Mouse (Mus musculus) adrenal gland, postnatal 25 days (tissue): Measurements from ENCODE around the gene Rab5b. TPM values are rescaled to one million over a fixed set of nuclear protein-coding genes. Genes with fewer than 3 reads are reported as not detected.
"Not testable (repeated sequence)": the region's sequence is repeated elsewhere in the genome, so short reads cannot be mapped to it uniquely, and the experiment has no call there.

Experiments used
- DNase-seq: peaks from one replicate; pipeline ENCODE4 v3.0.0; 2021; ENCODE audit warnings: mixed read lengths
- long read RNA-seq: library from polyadenylated mRNA; stranded (forward); transcript quantifications from one replicate; pipeline ENCODE4 v2.0.0, GENCODE M21; 2021
- total RNA-seq: library from RNA; stranded (reverse); gene quantifications from 2 replicates; pipeline ENCODE4 v1.2.3, GENCODE M21; 2021

Gene Rab5b
- total RNA-seq: 106 and 124 TPM in 2 replicates
- long read RNA-seq, transcript Rab5b-202 (4 exons, 1,629 nt): major isoform, 8 of 23 reads
- long read RNA-seq, partial matches to known transcripts: 0 of 23 reads
- long read RNA-seq, other reads (novel, unspliced or antisense): 11 of 23 reads

DNA sequence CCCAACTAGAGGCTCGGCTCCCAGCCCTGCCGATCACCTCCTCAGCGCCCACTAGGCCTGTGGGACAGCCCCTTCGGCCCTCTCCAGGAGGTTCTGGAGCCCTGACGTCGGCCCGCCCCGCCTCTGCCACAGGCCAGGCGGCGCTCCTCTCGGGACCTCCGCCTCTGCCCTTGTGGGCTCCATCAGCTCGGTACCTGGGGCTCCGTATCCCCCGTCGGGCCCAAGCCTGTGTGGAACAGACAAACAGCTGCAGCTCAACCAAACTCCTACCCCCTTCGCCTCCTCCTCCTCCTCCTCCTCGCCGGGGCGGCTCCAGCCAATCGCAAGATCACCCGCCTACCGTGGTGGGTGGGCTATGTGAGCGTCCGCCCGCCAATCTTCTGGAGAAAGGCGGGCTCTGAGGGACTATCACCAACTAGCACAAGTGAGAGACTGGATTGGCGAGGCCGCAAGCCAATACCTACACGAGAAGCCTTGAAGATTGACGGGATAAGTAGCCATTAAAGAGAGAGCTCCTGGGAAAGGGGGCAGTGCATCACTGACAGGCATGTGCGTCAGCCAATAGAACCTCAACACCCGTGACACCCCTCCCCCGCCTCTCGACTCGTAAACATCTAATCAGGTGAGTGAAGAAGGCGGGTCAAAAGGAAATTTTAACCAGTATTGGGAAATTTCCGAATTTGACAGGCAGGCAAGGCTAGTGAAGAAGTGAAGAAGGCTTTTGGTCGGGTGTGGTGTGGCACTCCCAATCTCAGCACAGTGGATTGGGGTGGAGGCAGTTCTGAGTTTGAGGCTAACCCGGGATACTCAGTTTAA, at the start of gene Rab5b:
TSS of gene Rab5b (minus strand) at position 273 of the 816 bp plus-strand sequence.
- DNase-seq: peak; percentile 96

DNA sequence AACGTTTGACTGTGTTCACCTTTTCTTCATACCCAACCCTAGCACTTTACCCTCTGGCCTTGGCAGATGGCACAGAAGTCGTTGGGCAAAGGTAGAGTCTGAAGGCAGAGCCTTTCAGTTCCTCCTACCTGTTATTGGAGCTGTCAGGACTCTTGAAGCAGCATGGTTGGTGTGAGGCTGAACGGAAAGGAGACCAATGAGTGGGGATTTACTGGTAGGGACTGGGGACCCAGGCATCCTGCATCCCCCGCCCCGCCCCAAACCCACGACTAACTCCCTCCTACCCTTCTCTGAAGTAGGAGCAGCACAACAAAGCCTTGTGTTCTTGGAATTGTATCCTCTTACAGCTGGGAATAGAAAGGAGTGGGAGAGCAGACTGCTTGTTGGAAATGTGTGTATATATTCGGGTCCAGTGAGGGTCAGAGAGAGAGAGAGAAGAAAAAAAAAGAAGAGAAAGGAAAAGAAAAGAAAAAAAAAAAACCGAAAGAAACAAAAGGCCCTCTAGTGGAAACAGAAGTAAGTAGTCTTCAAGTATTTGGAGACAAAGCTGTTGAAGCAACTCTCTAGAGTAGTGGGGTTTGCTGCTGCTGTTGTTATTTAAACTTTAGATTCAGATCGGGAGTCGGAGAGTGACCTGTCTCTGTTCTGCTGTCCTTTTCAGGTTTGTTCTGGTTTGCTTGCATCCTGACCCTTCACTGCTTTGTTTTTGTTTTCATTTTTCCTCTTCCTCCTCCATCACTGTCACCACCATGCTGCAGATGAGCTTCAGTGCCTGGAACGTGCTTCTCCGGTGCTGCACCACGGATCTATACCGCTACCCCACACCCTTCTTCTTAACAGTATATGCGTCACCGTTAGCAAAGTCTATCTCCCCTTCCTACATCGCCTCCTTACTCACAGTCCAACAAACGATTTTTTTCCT, 48.9 kb upstream of the Rab5b start, which contains the start of gene Dgka:
TSS of gene Dgka (minus strand) at position 176 of the 922 bp plus-strand sequence.
- no peak for DNase-seq

DNA sequence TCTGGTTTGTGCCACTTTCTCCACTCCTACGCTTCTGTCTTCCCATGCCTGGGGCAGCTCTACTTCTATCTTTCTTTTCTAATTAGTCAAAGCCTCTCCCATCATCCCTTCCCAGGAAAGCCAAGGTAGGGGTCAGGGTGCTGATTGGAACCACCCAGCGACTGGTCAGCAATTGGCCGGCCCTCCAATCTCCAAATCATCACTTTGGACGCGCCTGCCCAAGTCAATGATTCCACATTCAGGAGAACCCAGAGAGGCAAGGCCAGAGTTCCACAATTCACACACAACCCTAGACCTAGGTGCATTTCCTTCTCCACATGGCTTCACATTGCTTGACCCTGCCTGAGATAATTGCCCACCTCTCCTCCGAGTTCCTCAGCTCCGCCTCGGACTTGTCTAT, 48.1 kb upstream of the Rab5b start:
- DNase-seq: no peak

DNA sequence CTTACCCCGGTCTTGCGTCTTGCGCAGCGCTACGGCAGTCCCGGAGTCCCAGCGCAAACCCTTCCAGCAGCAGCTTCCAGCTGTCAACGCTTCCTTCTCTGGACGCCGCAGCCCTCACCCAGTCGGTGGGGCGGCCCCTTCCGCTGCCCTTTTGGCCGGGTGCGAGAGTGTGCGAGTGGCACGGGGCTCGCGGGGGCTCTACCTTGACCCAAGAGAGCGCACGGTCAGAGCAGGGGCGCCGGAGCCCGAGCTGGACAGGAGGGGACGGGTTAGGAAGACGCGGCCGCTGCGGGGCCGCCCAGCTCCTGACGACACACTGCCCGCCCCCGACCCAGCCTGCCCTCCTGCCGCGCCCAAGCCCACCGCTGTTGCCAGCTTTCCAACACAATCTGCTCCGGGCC, 47.7 kb upstream of the Rab5b start:
- DNase-seq: peak; percentile 63

DNA sequence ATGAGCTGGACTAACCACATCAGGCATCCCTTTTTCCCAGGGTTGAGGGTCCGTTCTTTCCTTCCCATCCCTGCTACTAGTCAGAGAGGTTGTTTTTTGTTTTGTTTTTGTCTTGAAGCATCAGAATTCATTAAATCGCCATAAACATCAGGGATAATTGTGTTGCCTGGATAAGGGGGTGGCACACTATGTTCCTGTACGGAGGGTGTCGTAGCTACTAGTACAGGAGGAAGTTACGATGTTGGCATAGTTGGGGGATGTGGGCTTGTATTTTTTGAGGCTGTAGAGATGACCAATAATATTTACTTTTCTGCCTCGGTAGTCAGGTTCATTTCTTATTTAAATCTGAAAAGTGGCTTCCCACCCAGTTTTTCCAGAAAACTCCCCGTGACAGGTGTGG, 47.2 kb upstream of the Rab5b start:
- DNase-seq: no peak

DNA sequence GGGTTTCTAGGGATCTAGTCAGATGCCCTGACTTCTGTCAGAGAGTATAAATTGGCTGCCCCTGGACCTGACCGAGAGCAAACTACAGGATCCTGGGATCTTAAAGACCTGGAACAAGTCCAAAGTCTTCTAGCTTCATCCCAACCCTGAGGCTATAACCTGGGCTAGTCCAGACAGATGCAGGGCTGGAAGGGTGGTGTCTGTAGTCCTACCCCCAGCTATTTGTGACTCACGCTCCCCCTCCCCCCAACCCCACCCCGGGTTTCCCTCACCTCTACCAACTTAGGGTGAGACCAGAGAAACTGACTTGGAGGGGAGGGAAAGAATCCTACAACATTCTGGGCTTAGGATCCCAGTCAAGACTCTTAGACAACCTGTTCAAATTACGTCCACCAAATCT, 46.6 kb upstream of the Rab5b start:
- no peak for DNase-seq

DNA sequence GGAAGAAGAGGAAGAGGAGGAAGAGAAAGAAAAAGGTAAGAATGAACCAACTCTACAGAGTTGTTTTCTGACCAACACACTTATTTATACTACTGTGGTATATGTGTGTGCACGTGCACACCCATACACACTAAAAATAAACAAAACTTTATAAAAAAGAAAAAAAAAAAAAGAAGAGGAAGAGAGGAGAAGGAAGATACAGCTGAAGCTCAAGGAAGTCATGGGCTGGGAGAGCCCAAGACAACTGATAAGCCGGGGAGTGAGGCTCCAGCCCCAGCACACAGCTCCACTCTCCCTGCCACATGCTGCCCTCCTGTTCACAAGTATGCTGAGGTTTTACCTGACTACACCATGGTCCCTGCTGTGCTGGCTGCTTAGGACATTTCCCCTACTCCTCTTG, 44.2 kb upstream of the Rab5b start:
- DNase-seq: no peak

DNA sequence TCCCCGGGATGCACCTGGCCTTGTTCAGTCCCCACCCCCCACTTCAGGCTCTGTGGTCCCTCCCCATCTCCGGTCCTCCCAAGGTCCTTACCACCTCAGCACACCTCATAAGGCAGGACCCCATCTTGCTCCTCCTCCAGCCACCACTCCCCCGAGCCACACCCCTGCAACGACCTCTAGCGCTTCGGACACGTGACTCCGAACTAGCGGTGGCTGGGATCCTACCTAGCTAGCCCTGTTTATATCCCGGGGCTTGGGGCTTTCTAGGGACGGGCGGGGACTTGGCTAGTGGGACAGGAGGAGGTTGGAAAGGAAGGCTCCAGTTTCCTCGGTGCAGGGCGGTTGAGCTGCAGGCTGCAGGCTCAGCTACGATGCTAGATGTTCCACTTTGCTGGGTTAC, 41.4 kb upstream of the Rab5b start:
- DNase-seq: peak; percentile 53

DNA sequence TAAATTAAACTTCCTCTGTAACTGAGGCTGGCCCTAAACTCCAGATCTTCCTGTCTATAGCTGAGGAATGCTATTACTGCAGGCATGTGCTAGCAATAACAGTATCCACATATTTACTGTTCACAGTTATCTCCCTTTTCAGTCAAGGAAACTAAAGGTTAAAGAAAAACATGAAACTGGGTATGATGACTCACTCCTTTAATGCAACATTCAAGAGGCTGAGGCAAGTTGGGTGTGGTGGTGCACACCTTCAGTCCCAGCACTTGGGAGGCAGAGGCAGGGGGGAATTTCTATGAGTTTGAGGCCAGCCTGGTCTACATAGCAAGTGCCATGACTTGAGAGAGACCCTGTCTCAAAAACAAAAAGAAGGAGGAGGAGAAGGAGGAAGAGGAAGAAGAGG, 35.9 kb upstream of the Rab5b start:
- no peak for DNase-seq

DNA sequence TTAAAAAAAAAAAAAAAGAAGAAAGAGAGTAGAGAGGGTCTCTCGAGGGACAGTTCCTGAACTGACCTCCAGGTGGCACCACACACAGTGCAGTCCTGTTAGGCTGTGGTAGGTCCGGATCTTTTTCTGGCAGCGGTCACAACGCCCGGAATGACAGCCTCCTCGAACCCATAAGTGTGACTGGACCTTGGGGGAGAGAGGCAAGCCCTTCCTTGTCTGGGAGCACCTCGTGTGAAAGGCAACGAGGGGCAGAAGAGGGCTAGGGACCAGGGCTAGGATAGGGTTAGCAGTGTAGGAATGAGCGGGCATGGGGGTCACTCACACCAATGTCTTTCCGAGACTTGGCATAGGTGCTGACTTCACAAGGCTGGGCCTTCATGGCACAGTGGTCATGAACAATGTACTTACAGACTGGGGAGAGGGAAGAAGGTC, 35.0 kb upstream of the Rab5b start:
- peak; percentile 75 for DNase-seq

DNA sequence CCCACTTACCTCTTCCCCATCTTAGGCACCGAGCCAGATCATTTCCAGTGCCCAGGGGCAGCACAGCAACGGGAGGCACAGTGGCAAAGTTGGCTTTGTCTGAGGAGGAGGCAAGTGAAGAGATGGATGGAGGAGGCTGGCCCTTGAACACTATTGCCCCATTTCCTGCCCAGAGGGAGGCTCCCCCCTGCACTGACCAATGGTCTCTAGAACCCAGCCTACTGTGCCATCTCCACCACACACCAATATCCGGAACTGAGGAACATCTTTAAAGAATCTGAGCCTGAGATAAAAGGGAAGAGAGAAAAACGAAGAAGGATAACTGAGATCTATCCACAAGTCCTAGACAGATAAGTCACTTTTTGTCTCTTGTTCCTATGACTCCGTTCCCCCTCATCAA, 32.0 kb upstream of the Rab5b start:
- DNase-seq: no peak

DNA sequence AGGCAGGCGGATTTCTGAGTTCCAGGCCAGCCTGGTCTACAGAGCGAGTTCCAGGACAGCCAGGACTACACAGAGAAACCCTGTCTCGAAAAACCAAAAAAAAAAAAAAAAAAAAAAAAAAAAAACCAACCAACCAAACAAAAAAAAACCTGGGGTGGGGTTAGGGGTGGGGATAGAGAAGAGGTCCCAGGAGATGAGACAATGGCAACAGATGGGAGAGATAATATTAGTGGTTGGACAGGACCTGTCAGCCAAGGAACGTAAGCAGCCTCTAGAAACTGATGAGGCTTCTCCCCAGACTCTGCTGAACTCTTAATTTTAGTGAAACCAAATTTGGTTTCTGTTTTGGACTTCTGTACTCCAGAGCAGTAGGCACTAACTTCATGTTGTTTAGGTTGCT, 29.4 kb upstream of the Rab5b start:
- DNase-seq: not testable (repeated sequence)

DNA sequence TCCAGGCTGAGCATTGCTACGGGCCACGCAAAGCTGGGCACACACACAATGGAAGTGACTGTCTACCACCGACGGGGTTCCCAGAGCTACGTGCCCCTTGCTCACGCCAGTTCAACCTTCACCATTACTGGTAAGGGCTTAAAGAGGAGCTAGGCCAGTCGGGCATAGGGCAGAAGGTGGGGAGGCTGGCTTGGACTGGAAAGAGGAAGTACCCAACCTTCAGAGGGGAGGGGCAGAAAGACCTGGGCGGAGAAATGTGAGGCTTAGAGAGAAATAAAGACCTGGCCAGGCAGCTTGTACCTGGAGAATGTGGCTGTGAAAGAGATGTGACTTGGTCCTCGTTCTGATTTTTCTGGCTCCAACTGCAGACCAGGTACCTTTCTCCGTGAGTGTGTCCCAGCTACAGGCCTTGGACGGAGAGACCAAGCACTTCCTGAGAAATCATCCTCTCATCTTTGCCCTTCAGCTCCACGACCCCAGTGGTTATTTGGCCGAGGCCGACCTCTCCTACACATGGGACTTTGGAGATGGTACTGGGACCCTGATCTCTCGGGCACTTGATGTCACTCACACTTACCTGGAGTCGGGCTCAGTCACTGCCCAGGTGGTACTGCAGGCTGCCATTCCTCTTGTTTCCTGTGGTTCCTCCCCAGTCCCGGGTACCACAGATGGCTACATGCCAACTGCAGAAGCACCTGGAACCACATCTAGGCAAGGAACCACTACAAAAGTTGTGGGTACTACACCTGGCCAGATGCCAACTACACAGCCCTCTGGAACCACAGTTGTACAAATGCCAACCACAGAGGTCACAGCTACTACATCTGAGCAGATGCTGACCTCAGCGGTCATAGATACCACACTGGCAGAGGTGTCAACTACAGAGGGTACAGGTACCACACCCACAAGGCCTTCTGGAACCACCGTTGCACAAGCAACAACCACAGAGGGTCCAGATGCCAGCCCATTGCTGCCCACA, 19.8 kb upstream of the Rab5b start:
- no peak for DNase-seq

DNA sequence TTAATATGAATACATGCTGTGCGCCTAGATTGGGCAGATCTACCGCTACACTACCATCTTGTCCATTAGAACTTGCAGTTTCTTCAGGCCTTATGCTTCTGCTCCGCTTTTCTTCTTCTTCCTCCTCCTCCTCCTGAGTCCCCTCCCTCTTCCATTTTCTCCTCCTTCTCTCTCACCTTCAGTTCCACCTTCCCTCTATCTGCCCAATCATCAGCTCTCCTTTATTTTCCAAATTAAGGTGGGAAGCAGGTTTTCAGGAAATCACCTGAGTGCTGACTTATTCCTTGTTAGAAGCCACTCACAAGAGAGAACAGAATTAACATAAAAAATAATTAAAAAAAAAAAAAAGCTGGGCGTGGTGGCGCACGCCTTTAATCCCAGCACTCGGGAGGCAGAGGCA, 15.3 kb upstream of the Rab5b start:
- DNase-seq: not testable (repeated sequence)

DNA sequence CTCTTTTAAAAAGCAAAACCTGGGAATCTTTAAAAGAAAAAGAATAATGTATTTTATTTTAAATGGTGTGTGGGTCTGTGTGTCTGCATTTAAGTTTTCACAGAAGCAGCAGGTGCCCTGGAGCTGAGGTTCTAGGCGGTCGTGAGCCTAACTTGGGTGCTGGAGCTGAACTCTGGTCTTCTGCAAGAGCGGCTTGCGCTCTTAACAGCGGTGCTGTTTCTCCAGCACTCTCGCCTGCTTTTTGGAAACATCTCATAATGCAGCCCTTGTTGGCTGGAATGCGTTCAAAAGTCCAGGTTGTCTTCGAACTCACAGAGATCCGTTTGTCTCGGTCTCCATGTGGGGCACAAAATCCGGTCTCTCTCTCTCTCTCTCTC, 9.2 kb upstream of the Rab5b start:
- DNase-seq: no peak

DNA sequence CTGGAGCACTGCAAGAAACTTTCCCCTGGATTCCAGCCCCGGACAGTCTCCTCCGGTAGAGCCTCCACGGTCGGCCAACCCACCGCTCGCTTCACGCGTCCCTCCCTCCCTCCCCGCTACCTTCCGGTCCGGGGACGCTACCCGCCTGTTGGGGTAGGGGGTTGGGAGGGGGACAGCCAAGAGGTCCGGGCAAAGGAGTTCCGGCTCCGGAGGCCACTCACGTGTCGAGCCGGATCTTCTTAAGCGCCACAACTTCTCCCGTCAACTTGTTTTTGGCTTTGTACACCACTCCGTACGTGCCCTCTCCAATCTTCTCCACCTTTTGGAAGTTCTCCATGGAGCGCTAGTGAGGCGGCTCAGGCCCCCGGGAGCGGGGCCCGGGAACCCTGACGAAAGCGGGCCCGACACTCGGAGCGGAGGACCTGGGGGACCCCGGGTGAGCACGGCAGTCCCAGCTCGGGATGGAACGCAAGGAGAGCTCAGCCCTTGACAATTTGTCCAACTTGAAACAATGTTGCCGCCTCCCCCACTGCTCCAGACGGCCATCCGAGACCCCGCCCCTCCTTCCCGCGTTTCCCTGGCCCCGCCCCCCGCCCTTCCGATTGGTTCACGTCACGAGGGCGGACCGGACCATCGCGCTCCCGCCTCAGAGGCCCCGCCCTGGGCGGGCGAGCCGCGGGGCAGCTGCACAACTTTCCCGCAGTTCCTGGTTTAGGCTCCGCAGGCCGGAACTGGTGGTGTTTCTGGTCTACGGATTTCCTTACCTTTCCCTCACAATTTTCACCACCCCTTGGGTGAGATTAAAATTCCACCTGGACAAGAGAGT, 8.6 kb upstream of the Rab5b start, which contains the start of gene Cdk2:
TSS of gene Cdk2 (minus strand) at position 541 of the 826 bp plus-strand sequence.
- DNase-seq: peak; percentile 93

DNA sequence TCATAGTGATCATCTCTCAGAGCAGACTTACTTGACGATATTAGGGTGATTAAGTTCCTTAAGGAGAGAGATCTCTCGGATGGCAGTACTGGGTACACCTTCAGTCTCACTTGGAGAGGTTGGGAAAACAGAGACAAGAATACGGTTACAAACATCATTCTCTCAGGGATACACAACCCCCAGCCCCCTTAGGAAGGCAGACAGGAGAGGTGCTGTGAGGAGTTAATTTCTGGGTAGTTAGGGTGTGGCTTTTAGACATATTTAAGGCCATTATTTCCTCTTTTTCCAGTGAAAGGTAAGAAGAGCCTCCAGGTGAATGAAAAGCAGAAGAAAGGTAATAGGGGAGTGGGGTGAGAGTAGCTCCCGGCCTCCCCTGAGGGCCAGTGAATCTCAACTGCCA, 7.8 kb upstream of the Rab5b start, which contains the start of gene Pmel:
TSS of gene Pmel (plus strand) at position 301 of the 400 bp plus-strand sequence.
- no peak for DNase-seq

DNA sequence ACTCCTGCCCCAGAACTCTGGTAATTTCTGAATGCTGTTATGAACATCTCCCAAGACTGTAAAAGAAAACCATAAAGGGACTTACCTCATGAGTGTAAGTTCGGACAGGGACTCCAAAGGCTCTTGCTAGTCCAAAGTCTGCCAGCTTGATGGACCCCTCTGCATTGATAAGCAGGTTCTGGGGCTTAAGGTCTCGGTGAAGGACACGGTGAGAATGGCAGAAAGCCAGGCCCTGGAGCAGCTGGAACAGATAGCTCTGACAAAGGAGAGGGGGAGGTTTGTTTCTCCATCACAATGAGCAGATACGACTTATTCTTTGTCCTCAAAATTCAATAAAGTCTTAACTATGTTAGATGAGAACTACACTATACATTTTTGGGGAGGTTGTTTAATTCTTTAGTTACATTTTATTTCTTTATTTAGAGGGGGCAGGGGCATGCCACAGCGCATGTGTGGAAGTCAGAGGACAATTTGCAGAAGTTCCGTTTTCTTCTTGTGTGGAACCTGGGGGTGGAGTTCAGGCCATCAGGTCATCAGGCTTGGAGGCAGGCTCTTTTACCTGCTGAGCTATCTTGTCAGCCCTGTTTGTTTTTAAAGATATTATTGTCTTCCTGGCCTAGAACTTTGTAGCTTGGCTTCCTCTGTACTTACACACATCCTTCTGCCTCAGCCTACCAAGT, 6.4 kb upstream of the Rab5b start:
- DNase-seq: no peak

DNA sequence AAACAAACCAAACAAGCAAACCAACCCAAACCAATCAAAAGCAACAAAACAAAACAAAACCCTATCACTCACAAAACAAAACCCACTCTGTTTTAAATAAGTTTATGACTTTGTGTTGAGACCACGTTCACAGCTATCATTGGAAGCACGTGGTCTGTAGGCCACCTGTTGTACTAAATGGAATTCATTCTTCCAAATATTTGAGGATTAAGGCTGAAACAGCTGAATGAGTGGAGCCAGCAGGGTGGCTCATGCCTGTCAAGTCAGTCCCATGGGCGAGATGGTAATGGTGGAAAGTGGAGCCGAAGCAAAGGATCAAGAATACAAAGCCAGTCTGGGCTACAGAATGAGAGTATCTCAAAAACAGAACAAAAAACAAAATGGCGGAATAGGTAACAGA, 4.6 kb upstream of the Rab5b start:
- DNase-seq: no peak

DNA sequence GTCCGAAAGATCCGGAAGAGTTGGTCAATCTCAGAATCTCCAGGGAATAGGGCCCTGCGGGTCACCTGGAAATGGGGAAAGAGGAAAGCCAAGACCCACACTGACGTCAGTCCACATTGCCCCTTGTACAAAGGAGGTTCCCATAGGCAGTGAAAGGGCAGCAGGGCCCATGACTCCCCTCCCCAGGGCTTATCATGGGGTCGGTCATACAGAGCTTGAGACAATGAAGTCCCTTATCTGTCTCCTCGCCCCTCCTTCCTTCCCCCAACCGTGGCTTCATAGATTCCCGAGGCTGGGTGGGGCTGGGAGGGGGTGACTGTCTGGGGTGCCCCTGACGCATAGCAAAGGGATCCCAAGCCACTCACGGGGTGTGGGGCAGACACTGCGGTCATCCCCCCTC, 3.5 kb upstream of the Rab5b start:
- no peak for DNase-seq
